Mouse (Mus musculus) MN1 (cell line): Measurements from ENCODE around the gene Prkg1.
"Not testable (repeated sequence)": the region's sequence is repeated elsewhere in the genome, so short reads cannot be mapped to it uniquely, and the experiment has no call there.

Source experiments
- DNase-seq: peaks from one replicate; pipeline ENCODE4 v3.0.0-alpha.2; 2016; ENCODE audit warnings: low spot score

Prkg1 gene

GRCm38 (mm10) chr19:31284581-31284980 is 480.3 kb downstream of the Prkg1 start:
- peak; percentile 29 for DNase-seq

DNA sequence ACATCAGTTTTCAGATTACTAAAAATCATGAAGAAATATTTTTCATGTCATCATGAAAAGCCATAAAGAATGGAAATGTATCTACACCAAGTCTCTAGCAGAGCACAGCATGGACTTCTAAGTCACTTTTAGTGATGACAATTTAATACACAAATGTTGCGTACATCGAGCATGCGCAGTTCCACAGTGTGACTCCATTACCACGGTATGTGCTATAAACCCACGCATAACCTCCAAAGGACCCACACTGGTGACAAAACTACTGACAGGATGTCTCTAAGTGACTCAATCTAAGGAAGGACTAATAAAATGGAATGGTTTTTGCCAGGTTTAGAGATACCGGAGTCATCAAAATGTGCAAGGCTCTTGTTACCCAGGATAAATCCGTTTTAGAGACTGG is 480.7 kb downstream of the Prkg1 start:
- no peak for DNase-seq

DNA sequence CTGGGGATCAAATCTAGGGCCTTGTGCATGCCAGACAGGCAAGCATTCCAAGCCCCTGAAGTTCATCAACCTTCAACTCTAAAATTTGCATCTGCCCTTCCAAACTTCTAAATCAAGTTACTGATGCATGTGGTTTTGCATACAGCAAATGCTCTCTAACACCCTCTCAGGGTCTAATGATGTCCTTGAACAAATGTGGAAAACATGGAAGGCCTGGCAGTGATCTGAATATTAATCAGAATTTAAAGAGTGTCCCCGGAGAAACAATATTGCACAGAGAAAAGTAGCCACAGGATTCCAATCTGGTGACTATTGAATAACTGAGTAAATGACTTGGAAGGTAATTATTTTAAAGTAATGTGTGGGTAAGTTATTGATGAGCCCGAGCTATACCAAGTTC is 481.2 kb downstream of the Prkg1 start:
- DNase-seq: no peak

DNA sequence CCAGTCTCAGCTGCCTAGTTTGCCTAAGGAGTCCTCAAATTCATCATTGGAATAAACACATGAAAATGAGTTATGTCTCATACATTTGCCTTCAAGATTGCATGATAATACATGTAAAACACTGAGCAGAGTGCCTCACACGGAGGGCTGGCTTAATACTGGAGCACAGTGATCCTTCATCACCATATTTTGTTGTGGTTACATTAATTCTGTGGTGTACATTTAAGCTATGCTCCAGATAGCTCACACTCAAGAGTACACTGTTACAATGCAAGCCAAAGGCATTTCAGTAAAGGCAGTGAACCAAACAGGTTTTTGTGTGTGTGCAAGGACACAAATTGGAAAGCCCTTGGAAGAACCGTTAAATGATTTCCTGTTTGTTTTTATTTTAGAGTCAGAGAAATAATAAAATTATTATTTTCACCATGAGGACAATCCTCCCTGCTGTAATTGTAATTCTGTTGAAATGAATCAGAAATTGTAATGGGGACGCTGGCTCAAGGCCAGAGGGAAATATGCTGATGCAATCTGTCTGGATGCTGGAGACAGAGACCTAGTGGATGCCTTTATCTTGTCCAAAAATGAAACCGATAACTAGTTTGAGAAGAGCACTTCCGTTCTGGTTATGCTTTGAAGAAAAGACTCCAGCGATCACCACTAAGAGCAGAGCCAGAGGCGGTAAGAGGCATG is 484.9 kb downstream of the Prkg1 start:
- peak; percentile 76 for DNase-seq

GRCm38 (mm10) chr19:31262438-31262837 is 502.4 kb downstream of the Prkg1 start:
- DNase-seq: no peak

GRCm38 (mm10) chr19:31260494-31260893 is 504.3 kb downstream of the Prkg1 start:
- no peak for DNase-seq

DNA sequence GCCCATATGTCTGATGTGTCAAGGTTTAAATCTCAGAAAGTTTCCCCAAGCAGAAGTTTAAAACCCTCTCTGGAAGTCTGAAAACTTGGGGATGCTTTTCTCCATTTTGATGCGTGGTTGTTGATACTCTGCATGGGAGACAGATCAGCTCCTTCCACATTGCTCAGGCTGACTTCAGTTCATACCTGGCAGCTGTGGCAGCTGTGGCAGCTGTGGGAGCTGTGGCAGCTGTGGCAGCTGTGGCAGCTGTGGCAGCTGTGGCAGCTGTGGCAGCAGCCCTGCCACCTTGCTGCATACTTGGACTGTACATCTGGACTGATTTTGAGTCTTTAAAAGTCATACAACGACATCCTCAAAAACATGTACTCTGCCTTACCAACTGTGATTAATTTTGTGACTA is 509.1 kb downstream of the Prkg1 start:
- no peak for DNase-seq

DNA sequence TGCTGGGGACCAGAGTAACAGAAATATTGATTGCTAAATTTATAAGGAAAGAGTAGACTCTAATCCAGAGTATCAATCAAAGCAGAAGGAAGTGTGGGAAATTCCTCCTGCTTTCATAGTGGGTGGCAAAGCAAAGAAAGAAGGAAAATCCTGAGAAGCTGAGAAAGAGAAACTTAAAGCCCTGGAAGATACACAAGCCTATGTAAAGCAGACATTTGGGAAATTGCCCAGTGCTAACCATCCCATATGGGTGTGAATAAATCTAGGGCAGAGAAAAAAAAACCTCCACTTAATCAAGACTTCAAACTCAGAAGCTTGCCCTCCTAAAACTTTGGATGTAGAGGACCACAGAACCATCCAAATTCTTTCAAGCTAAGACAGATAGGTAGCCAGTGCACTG is 532.4 kb downstream of the Prkg1 start:
- DNase-seq: no peak

GRCm38 (mm10) chr19:31228385-31228784 is 536.4 kb downstream of the Prkg1 start:
- DNase-seq: no peak

DNA sequence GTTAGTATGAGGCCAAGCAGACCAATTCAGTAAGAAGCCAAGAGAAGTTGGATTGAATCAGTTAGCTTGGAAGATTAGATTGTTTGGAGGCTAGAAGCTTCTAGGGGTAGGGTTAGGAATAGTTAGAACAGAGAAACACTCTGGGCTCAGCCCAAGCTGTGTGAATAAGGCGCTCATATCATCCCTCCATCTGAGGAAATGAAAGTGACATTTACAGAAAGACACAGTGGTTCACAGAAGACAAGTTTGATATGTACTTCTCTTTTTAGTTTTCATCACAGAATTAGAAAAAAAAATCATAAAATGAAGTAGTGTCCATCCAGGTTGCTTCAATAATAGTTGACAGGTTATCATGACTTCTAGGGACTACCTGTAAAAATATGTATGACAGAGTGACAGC is 541.4 kb downstream of the Prkg1 start:
- no peak for DNase-seq

GRCm38 (mm10) chr19:31219261-31219660 is 545.6 kb downstream of the Prkg1 start:
- not testable (repeated sequence) for DNase-seq

- no peak for DNase-seq
Observed at GRCm38 (mm10) chr19:31210850-31211249, 554.0 kb downstream of the Prkg1 start.

DNA sequence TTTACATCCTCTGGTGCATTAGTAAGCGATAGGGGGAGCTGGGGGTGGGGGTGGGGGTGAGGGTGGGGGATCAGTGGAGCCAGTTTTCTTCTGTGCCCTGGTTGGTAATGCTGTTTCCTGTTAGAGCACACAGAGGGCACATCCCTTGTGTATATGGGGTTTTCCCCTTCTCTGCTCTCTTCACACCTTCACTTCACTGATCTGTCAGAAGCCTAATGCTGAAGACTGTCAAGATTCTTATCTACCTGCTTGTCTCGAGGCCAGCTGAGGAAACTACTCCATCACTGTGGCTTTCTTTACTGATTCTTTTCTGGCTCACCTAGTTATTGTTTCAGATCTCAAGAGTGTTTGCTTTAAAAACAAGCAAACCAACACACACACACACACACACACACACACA is 554.4 kb downstream of the Prkg1 start:
- no peak for DNase-seq

DNA sequence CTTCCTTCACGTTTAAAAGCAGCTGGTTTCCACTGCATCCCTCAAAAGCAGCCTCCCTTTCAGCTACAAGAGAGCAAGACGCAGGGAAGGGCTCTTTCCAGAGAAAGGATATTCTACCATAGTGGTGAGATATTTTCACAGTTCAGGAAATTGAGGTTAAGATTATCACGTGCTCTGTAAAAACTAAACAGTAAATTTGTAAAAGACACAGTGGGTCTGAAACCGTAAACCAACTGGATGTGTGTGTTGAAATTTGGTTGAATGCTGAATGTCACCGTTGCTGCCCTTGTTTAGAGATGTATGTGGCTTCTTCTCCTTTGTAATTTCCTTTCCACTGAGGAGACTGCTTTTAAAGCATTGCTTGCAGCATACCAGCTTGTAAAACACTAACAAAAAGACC is 565.2 kb downstream of the Prkg1 start:
- no peak for DNase-seq

GRCm38 (mm10) chr19:31198461-31198860 is 566.4 kb downstream of the Prkg1 start:
- no peak for DNase-seq

DNA sequence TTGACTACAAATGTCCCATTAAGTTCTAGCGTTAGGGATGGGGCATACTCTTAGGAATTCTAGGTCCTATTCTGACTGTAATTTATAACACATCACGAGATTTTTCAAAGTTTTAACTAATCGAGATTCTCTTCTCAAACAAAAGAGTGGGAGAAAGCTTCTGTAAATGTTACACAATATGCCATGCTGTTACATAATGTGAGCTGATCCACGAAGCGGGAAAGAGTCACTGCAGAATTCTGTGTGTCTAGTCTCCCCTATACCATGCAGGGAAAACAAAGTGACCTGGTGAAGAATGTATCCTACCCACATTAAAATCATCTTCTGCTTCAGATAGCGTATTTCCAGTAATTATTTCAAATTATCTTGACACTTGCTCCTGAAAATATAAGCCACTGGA is 567.8 kb downstream of the Prkg1 start:
- DNase-seq: no peak

GRCm38 (mm10) chr19:31188559-31189218 is 576.1 kb downstream of the Prkg1 start:
- DNase-seq: no peak

DNA sequence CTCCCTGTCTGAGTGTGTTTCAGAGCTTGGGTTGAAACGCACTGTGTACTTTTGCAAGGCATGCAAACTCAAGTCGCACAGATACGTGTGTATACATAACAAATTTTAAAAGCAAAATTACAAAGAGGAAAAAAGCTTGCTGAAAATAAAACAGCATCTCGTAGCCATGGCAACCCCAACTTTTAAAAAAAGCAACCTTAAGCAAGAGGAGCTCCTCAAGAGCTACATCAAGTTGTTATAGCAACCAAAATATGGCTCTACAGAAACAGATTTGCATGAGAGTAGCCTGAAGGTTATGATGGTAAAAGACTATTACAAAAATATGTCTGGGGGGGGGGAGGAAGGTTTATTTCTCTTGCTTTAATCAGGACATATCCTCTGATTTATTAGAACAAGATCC is 584.1 kb downstream of the Prkg1 start:
- DNase-seq: no peak

- DNase-seq: no peak
Observed at GRCm38 (mm10) chr19:31177279-31177922, 587.4 kb downstream of the Prkg1 start.

GRCm38 (mm10) chr19:31170985-31171384 is 593.8 kb downstream of the Prkg1 start:
- DNase-seq: no peak

GRCm38 (mm10) chr19:31158944-31159460 is 605.8 kb downstream of the Prkg1 start:
- DNase-seq: no peak

GRCm38 (mm10) chr19:31153399-31153798 is 611.4 kb downstream of the Prkg1 start:
- DNase-seq: no peak

DNA sequence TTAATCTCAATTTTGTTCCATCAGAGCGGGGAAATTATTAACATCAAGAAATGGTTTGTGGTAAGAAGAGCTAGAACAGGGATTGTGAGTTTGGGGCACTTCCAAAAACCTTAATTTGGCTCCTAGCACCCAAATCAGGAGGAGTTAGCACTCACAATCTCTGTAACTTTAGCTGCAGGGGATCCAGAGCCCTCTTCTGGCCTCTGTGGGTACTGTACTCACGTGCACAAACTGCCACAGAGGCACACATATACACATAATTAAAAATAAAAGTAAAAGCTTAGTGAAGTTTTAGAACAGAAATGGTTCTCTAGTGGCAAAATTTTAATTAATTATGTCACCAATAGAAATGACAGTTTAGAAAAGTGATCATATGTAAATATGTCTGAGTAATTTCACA is 614.9 kb downstream of the Prkg1 start:
- DNase-seq: no peak
